Mouse (Mus musculus) adrenal gland, postnatal 25 days (tissue): ENCODE results near the gene Akap9. TPM values are rescaled to one million over a fixed set of nuclear protein-coding genes. Genes with fewer than 3 reads are reported as not detected.
"Not testable (repeated sequence)": the region's sequence is repeated elsewhere in the genome, so short reads cannot be mapped to it uniquely, and the experiment has no call there.

ENCODE experiments used
- DNase-seq: peaks from one replicate; pipeline ENCODE4 v3.0.0; 2021; ENCODE audit warnings: mixed read lengths
- total RNA-seq: library from RNA; stranded (reverse); gene quantifications from 2 replicates; pipeline ENCODE4 v1.2.3, GENCODE M21; 2021

Gene Akap9
- total RNA-seq, 1 experiment from 2014 or later: 113 TPM

DNA sequence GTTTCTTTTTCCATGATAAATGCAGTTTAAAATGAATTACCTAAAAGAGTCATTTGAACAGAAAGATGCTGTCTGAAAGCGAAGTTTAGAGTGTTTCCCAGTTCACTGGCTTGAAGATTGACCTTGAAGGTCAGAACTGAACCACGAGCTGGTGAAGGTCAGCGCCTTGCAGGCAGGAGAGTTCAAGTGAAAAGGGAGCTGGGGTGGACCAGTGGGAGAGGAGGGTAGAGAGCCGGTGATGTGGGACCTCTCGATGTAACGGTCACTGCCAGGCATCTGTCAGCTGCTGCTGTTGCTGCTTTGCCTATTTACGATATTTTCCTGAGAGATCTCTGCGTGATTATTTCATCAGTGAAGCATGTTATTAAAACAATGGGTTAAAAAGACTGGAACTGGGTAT lies 111.5 kb downstream of the Akap9 start:
- DNase-seq: peak; percentile 21

DNA sequence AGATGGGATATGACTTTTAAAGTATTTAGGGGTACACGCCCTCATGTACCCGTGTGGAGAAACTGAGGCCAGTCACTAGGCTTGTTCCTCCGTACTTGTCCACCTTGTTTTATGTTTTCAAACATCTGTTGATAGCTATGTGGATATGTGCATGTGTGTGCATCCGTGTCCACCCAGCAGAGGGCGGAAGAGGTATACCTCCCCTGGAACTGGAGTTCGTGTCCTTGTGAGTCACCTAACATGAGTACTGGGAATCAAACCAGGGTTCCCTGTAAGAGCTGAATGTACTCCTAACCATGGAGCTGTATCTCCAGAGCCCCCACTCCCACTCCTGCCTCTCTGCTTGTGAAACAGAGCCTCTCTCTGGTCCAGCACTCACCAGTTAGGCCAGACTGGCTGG lies 112.5 kb downstream of the Akap9 start:
- DNase-seq: peak; percentile 34

DNA sequence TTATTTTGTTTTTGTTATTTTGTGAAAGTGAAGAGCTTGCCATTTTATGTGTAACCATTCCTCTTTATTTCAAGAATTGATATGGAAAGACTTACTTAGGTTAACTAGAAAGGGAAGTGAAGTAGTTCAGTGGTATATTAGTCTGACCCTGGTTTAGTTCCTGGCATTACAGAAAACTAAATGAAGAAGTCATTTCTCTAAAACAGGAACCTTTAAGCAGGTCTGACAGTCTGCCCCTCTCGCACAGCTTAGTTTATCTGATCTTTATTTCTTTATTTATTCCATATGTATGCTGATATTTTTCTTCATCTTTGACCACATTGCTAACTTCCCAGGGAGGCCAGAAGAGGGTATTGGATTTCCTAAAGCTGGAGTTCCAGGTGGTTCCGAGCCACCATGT lies 113.1 kb downstream of the Akap9 start:
- no peak for DNase-seq

DNA sequence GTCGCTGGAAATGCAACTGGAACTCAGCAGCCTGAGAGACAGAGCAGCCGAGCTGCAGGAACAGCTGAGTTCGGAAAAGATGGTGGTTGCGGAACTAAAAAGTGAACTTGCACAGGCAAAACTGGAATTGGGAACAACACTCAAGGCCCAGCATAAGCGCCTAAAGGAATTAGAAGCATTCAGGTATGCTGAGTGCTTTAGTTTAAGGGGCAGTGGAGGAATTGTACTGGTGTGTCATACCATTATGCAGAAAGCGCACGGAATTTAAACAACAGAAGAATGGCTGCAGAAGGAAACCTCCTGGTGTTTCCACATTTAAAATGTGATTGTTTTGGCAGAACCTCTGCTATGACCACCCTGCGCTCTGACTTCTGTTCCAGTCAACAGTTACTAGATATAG lies 132.5 kb downstream of the Akap9 start:
- no peak for DNase-seq

DNA sequence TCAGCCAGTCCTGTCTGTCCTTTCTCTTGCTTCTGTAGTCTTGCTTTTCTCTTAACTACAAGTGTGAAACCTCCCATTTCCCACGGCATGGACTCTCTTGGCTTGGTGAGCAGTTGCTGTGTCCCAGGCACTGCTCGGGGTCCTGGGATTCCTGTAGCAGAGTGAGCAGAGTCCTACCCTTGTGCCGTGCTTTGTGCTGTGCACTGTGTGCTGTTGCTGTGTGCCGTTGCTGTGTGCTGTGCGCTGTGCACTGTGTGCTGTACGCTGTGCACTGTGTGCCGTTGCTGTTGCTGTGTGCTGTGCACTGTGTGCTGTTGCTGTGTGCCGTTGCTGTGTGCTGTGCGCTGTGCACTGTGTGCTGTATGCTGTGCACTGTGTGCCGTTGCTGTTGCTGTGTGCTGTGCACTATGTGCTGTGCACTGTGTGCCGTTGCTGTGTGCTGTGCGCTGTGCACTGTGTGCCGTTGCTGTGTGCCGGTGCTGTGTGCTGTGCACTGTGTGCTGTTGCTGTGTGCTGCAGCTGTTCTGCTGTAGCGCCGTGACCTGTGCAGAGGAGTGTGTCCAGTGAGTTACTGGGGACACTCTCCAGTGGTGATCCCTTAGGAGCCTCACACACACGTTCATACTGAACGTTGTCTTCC lies 138.7 kb downstream of the Akap9 start:
- no peak for DNase-seq

DNA sequence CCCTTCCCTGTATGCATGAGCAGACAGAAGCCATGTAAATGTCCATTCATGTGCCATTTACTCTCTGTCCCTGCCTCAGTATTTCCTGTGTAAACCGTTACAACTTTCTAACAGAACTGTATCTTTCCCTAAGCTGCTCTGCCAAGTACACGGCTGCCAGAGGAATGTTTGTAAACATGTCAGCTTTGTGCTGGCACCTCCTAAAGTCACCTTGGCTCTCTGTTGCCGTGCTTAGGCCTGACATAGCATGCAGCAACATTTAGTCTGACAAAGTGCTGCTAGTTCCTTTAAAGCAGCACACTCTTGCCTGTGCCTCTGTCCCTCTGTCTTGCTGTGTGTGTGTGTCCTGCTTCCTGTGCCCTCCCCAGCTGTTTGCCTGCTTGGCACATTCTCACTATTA lies 139.3 kb downstream of the Akap9 start:
- no peak for DNase-seq

GRCm38 (mm10) chr5:4079086-4079485 lies 151.2 kb downstream of the Akap9 start:
- no peak for DNase-seq

- DNase-seq: no peak
Observed at GRCm38 (mm10) chr5:4080861-4081260, 153.0 kb downstream of the Akap9 start.

GRCm38 (mm10) chr5:4081513-4081912 lies 153.7 kb downstream of the Akap9 start:
- no peak for DNase-seq

GRCm38 (mm10) chr5:4084948-4085347 lies 157.1 kb downstream of the Akap9 start:
- DNase-seq: no peak

DNA sequence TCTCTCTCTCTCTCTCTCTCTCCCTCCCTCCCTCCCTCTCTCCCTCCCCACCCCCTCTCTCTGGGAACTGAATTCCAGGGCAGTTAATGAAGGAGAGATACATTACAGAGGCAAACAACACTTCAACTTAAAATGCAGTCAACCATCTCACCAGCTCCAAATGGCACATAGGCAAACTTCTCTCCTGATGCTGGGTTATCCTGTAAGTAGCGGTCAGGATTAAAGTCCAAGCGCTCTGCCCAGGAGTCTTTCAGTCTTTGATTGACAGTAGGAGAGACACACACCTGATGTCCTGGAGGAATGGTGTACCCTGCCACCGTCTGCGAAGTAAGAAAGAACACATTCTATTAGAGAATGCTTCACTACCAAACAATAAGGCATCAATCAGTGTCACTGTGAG lies 158.5 kb downstream of the Akap9 start:
- no peak for DNase-seq

GRCm38 (mm10) chr5:4088190-4088589 lies 160.3 kb downstream of the Akap9 start:
- DNase-seq: no peak

DNA sequence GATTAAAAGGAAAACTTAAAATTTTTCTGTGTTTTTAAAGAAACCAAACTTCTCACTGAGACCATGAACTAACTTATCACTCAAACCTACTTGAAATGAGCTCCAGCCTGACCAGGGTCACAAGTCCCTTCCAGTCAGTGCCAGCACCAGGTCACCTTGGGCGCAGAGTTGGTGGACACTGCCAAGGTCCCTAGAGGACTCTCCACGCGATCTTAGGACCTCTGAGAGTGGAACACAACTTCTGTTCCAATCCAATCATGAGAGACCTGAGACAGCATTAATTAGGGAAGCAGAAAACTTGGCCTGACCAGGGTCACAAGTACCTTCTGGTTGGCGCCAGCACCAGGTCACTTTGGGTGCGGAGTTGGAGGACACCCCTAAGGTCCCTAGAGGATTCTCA lies 166.6 kb downstream of the Akap9 start:
- DNase-seq: no peak

GRCm38 (mm10) chr5:4101031-4101430 lies 173.2 kb downstream of the Akap9 start:
- no peak for DNase-seq

- DNase-seq: no peak
Observed at GRCm38 (mm10) chr5:4101770-4102169, 173.9 kb downstream of the Akap9 start.

DNA sequence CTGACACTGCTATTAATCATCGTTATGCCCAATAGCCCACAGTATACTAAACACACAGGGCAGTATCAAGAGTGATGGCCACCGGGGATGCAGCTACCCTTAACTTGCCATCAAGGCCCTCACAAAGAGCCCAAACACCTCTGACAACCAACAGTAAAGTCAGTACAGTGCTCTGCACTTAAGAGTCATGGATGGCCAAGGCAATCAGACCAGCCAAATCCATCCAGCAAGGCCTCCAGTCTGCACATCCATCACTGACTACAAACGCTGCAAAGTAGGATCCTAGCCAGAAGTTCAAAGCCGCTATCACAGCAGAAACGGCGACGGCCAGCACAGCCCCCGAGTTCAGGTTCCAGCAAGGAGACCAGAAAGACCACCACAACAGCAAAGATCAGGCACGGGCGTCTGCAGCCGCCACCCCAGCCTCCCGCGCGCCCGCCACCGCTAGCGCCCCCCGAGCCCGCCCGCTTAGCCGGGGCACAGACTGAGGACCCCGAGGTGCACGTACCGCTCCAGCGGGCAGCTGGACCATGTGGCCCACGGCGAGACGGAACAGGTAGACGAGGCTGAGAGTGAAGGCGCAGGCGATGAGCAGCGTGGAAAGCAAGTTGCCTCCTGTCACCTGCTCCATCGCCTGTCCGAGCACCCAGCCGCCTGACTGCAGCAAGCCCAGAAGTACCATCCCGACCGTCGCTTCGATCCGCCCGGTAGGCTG lies 175.9 kb downstream of the Akap9 start:
- DNase-seq: peak; percentile 16

DNA sequence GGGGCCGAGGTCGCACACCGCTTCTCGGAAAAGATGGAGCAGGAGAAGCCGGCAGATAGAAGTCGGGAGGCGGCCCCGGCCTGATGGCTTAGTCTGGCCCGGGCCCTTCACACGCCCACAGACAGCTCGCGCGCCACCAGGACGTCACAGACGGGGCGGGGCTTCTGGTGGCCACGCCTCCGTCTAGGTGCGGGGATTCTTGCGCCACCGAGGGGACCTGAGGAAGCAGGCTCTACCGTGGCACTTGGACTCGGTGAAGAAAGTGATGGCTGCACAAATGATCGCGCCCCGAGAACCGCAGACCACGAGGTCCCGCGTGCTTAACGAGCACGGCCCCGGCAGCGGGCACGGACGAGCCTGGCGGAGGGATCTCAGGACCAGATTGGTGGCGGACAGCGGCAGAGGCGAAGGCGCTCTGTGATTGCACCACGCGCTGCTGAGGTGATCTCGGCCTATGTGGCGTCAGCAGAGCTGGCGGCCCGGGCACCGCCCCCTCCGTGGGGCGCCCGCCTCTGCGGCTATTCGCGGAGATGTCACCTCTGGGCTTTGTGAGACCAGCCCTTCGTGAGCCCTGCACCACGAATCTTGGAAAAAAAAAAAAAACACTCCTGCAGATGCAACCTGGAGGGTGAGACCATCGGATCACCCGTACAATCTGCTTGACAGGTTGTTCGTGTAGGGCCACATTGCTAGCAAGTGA lies 176.6 kb downstream of the Akap9 start, which contains the start of gene Cyp51:
TSS of gene Cyp51 (minus strand) at position 406 of the 700 bp plus-strand sequence.
- peak; percentile 90 for DNase-seq

DNA sequence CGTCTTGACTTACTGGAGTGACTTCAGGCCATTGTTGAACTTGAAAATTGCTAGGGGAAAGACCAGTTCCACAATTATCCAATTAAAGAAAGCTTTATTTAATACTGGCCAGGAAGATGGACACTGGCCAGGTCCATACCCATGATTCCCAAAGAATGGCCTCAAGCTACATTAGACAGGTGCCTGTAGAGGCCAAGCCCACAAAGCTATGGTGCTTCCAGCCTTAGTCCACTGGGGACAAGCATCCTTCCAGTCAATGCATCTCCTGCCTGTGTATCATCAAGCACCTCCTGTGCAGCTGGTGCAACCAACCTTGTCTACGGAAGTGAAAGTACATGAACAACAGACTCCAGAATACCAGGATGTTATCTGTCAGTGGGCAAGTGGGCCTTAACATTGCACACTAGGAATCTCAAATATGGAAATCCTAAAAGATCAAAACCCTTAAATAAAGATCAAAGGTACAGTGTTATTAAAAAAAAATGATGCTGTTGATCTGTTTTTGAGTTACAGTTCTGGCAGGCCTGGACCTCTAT lies 177.9 kb downstream of the Akap9 start:
- no peak for DNase-seq

- not testable (repeated sequence) for DNase-seq
Observed at GRCm38 (mm10) chr5:4107056-4107455, 179.2 kb downstream of the Akap9 start.

GRCm38 (mm10) chr5:4112570-4113098 lies 184.8 kb downstream of the Akap9 start:
- no peak for DNase-seq
